Comparison of ENCODE assay signal across 16 mouse cellular contexts in the genomic region with DNA sequence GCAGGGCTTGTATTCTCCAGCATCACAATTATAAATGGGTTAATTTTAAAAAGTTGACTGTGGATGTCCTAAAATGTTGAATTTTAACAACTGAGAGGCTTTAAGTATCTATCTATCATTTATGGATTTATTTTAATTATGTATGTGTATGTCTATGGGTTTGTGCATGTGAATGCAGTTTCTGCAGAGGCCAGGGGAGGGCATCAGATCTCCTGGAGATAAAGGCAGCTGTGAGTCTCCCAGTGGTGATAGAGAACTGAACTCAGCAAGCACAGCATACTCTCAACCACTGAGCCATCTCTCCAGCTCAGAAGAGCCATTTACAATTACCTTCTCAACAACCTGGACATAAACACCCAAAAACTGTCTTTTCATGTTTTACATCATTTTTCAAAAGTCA.
DNase-seq lines count a peak whose midpoint lies in the region; ATAC-seq and TF ChIP-seq lines count a peak whose summit lies in the region.
"Had no signal": no experiment of that assay in that cellular context is flagged by ENCODE, and none has a peak within 500 bp of the region (broad histone marks: within the 10 kb centered on the region; RNA-seq: fewer than 3 reads in every experiment).

No protein-coding gene starts in this region.

- POLR2A ChIA-PET in Patski (lab: Charles Lee), result no interaction called here

- H3K9me3 ChIP-seq in E14TG2a.4 (ENCODE audit: low read length), result no peaks in the 10 kb centered on the region
- H3K9me3 ChIP-seq in forebrain, embryonic 14.5 days (replicated peaks; ENCODE audit: control insufficient read depth, low read length), result no peaks in the 10 kb centered on the region
- H3K9me3 ChIP-seq: forebrain, embryonic 13.5 days; heart, embryonic 15.5 days had no signal

- H3K36me3 ChIP-seq in E14TG2a.4 (ENCODE audit: insufficient read depth, low read length), result no peaks in the 10 kb centered on the region
- H3K36me3 ChIP-seq in forebrain, embryonic 14.5 days (ENCODE audit: control insufficient read depth, insufficient read depth, low read length), result no peaks in the 10 kb centered on the region
- H3K36me3 ChIP-seq: heart, embryonic 15.5 days had no signal

- TF ChIP-seq CTCF in layer of hippocampus, adult 2 months (conservative IDR thresholded peaks at IDR 0.05), result peak; percentile 51
- TF ChIP-seq CTCF in E14TG2a.4 (conservative IDR thresholded peaks at IDR 0.05; ENCODE audit: low read length) (peak; percentile 31), Patski (IDR thresholded peaks at IDR 0.05) (peak; percentile 63)

- ATAC-seq in Patski, result no peak
- ATAC-seq in megakaryocyte progenitor cell, adult 5-6 weeks (replicated peaks; ENCODE audit: poor library complexity), result peak; percentile 55
- no peak for ATAC-seq in forebrain, embryonic 14.5 days
- ATAC-seq: forebrain, embryonic 13.5 days had no signal

- H3K27ac ChIP-seq in layer of hippocampus, adult 2 months, result no peak overlapping the region
- H3K27ac ChIP-seq in forebrain, embryonic 14.5 days (ENCODE audit: low read depth, low read length), result no peak overlapping the region
- H3K27ac ChIP-seq: forebrain, embryonic 13.5 days; heart, embryonic 15.5 days; hindbrain, embryonic 14.5 days had no signal

- no peak overlapping the region for H3K9ac ChIP-seq in forebrain, embryonic 14.5 days (ENCODE audit: low read length)
- H3K9ac ChIP-seq: forebrain, embryonic 13.5 days; heart, embryonic 15.5 days; hindbrain, embryonic 14.5 days had no signal

- H3K4me3 ChIP-seq in layer of hippocampus, adult 2 months, result no peak overlapping the region
- H3K4me3 ChIP-seq in E14TG2a.4 (replicated peaks; ENCODE audit: low read length), result no peak overlapping the region
- H3K4me3 ChIP-seq in forebrain, embryonic 14.5 days (ENCODE audit: low read depth, low read length), result no peak overlapping the region
- H3K4me3 ChIP-seq: forebrain, embryonic 13.5 days; heart, embryonic 15.5 days had no signal

- DNase-seq in layer of hippocampus, adult 2 months (ENCODE audit: low spot score in 2 of 2), result no peak
- DNase-seq in layer of hippocampus, postnatal 10 days (ENCODE audit: low spot score in 2 of 2), result no peak
- DNase-seq in Patski (ENCODE audit: low read depth, low spot score), result no peak
- no peak for DNase-seq in ovary, adult 18-20 months (ENCODE audit: low spot score)
- DNase-seq in forebrain, embryonic 14.5 days (ENCODE audit: low spot score), result no peak
- DNase-seq in heart, adult 18-20 months, result no peak
- DNase-seq: cerebellum, adult 8-10 months; gastrocnemius, postnatal 25 days; left cerebral cortex, postnatal 4 days; lung, postnatal 14 days; right cerebral cortex, postnatal 25 days had no signal

- in situ Hi-C loops in Patski (cut with MboI; ENCODE audit: low pct_unique_long_range_greater_than_20kb), result no loop called here

- H3K27me3 ChIP-seq in E14TG2a.4 (ENCODE audit: insufficient read depth, low read length) (no peaks in the 10 kb centered on the region), Patski (no peaks in the 10 kb centered on the region)
- no peaks in the 10 kb centered on the region for H3K27me3 ChIP-seq in forebrain, embryonic 14.5 days (replicated peaks; ENCODE audit: control insufficient read depth, insufficient read depth, low read length)
- H3K27me3 ChIP-seq: forebrain, embryonic 13.5 days; heart, embryonic 15.5 days had no signal

- H3K4me2 ChIP-seq in forebrain, embryonic 14.5 days (ENCODE audit: low read length), result no peak overlapping the region
- H3K4me2 ChIP-seq: forebrain, embryonic 13.5 days; heart, embryonic 15.5 days; hindbrain, embryonic 14.5 days had no signal

- peaks cover 68% of the 10 kb centered on the region for H3K4me1 ChIP-seq in E14TG2a.4 (replicated peaks; ENCODE audit: low read depth, low read length)
- no peaks in the 10 kb centered on the region for H3K4me1 ChIP-seq in forebrain, embryonic 14.5 days (ENCODE audit: control insufficient read depth, insufficient read depth, low read length)

- CTCF ChIA-PET in Patski (lab: Charles Lee), result interaction anchor here (1.1 to 1.4 kb wide), 2 partner anchors 12 to 26 kb away, joined by 3 to 5 read pairs; no protein-coding TSS in a partner anchor
